Mouse (Mus musculus) heart, adult 2 months (tissue): ENCODE measurements at regions not wholly inside any gene's neighbourhood (a gene's known extent, or its start where the extent isn't known, plus 50 kb on each side); places are given as distances from the start of the nearest gene placed in this dataset.

Source experiments
- CTCF ChIP-seq: fragments of 200-600 bp; IDR thresholded peaks from 2 replicates; pipeline ENCODE4 v1.8.1; 2022; ENCODE audit warnings: antibody characterized with exemption, mild to moderate bottlenecking, moderate library complexity
- EP300 ChIP-seq: fragments of 200-500 bp; IDR thresholded peaks from 2 replicates; pipeline ENCODE4 v1.6.1; 2011; ENCODE audit warnings: low read depth, low read length, control low read depth; ENCODE audit not compliant: insufficient read depth
- POLR2A ChIP-seq: fragments of 200-500 bp; IDR thresholded peaks from 2 replicates; pipeline ENCODE4 v1.6.1; 2011; ENCODE audit warnings: mild to moderate bottlenecking, low read depth, low read length, control low read depth; ENCODE audit not compliant: insufficient read depth

DNA sequence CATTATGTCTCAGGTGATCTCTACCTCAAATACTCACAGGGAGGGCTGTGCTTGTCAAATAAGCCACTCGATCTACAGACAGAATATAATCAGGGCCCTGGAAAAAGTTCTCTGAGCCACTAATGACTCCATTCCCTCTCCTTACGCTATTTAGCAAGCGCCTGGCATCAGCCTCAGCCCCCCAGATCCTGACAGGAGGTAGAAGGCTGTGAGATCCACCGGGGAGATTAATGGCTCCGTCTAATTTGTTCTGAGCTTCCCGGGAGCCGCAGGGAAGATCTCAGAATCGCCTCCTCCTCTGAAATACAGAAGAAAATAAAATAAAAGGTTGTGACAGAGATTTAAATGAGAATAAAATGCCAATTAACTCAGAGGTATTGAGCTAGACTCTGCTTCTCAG, 189.4 kb downstream of the Tle3 start:
- TF ChIP-seq POLR2A: no peak
- TF ChIP-seq CTCF: no peak
- TF ChIP-seq EP300: no peak
